Mouse (Mus musculus) stomach, postnatal 0 days (tissue): ENCODE data around the gene Flcn.

Experiments
- CTCF ChIP-seq: IDR thresholded peaks from 2 replicates; pipeline ENCODE4 v1.5.1; 2016; ENCODE audit warnings: antibody characterized with exemption, low read depth, mild to moderate bottlenecking, moderate library complexity
- EP300 ChIP-seq: optimal IDR thresholded peaks from 2 replicates; pipeline ENCODE3; 2016; ENCODE audit warnings: antibody characterized with exemption

DNA sequence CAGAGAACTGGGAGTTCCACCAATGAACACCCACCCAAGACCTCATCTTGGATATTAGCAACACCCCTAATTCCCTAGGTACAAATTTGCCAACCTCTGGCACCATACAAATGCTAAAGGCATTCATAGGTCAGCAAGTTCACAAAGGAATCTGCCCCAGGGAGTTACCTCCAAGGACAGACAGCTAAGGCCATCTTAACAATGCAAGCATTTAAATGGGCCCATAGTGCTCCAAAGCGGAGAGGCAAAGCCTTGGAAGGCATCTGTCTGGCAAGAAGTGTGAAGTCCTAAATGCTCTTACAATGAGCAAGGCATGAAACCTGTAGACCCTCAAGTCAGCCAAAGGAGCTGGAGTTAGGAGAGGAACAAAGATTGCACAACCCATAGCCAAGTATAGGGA is 4.5 kb upstream of the Flcn start:
- TF ChIP-seq EP300, result no peak
- no peak for TF ChIP-seq CTCF
